Mouse (Mus musculus) adrenal gland, adult 18-20 months (tissue): ENCODE measurements around the gene Pdpn. TPM values are rescaled to one million over a fixed set of nuclear protein-coding genes. Genes with fewer than 3 reads are reported as not detected.

Experiments
- DNase-seq, 2 experiments: peaks; one replicate each; pipeline ENCODE4 v3.0.0; 2021 to 2022; ENCODE audit warnings: low spot score in 2 of 2
- total RNA-seq, 2 experiments: library from RNA; stranded (reverse); gene quantifications; 1 replicate in 1 of 2; 2 replicates in 1 of 2; pipeline ENCODE4 v1.2.3; 2021

Gene Pdpn
- total RNA-seq, 2 experiments from 2014 or later: 5.8 to 10.6 TPM

GRCm38 (mm10) chr4:143300113-143300688, 837 bp upstream of the Pdpn start:
- no peak for DNase-seq

DNA sequence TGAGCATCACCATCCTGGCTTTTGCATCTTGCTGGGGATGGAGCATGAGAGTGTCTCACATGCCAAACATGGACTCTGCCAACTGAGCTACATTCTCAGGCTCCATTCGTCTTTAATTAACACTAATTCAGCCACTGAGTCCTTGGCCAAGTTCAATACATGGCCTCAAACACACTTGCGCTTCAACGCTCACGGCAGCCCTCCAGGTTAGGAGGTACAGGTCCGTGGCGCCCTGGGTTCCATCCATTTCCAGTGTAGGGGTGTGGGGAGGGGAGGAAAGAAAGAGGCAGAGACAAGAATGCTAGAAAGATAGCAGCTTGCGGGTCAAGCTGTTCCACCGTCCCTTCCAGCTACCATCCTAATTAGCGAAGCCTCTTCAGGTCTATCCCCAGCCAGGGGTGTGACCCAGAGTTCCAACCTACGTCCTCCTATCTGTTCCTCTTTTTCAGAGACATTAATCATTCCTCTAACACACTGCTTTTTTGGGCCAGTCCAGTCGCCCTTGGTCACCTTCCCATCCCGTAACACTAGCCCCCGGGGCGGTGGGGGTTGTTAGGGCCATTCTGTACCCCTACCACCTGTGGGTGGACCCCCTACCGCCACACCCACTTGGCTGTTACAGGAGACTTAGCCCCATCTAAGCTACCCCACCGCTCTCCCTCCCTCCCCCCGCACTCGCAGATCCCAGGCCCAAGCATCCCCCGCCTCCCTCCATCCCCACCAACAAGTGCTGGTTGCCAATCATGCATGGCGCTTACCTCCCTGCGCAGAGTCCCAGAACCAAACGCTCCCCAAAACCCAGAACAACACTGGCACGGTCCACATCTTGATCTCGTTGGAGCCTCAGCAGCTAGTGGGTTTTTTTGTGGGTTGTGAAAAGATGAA, 691 bp downstream of the Pdpn start:
- no peak for DNase-seq

DNA sequence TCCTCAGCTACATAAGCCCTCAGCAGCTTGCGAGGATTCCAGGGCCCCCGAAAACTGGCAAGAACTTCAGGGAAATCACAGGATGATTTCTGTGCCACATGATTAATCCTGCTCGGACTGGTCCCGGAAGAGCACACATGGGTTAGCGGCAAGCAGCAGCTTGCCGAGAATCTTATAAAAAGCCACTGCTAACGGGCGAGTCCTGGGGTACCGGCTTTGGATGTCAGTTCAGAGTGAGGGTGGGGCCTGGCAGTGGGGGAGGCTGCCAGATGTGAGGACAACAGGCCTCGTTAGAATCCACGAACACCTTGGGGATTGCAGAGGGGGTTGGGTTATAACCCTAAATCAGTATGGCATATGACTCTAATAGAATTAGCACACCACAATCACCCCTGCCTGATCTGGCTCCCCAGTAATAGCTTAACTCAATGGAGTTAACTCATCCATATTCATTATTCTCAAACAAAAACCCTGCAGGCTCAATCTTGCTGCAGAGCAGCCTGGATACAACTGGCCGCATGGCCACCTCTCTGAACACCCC, 2.3 kb downstream of the Pdpn start:
- DNase-seq: no peak

GRCm38 (mm10) chr4:143296153-143296552, 3.2 kb downstream of the Pdpn start:
- DNase-seq: no peak

GRCm38 (mm10) chr4:143294324-143294723, 5.0 kb downstream of the Pdpn start:
- DNase-seq: no peak

GRCm38 (mm10) chr4:143288880-143289279, 10.5 kb downstream of the Pdpn start:
- DNase-seq: no peak

DNA sequence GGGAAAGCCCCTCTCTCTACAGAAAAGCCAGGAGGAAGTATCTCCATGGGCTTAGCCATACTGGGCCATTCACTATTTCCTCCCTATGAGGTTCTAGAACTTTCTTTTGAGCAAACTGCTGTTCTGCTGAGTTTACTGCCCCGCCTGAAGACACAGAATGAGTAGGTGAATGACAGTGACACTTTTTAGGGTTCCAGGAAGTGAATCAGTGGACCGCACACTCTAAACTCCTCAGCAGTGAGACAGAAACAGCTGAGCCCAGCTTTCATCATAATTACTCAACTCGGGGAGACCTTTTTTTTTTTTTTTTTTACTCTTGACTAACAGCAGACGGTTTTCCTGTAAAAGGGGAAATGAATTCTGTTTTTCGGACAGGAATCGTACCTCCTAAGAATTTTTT, 10.9 kb downstream of the Pdpn start:
- DNase-seq: no peak

GRCm38 (mm10) chr4:143287065-143287464, 12.3 kb downstream of the Pdpn start:
- DNase-seq: no peak

DNA sequence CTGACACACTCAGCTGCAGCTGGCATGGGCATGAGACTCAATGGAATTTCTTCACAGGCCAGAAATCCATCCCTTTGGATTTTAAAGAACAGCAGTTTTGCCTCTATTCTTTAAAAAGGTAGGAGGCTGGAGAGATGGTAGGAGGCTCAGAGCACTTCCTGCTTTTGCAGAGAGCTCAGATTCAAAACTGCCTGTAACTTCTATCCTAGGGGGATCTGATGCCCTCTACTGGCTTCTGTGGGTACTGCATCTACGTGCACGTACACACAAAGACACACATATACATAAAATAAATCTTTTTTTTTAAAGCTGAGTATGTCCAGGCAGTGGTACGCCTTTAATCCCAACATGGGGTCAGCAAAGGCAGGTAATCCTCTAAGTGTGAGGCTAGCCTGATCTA, 19.2 kb downstream of the Pdpn start:
- peak in 1 of 2 experiments; percentile 28 for DNase-seq

- no peak for DNase-seq
Observed at GRCm38 (mm10) chr4:143279661-143280060, 19.7 kb downstream of the Pdpn start.

DNA sequence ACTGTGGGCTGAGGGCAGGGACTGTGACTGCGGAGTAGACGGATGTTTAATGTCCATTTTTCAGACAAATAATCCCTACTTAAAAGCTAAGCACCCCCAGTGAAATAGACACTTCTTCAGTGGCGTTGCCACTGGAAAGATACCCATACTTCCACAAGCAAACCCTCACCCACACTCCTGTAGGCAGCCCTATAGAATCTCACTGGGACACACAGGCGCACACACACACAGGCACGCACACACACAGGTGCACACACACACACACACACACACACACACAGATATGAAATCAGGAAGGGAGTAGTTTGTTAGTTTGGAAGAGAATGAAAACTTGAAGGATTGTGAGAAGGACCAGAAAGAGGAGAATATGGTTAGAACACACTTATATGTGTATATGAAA, 20.3 kb downstream of the Pdpn start:
- DNase-seq: no peak

DNA sequence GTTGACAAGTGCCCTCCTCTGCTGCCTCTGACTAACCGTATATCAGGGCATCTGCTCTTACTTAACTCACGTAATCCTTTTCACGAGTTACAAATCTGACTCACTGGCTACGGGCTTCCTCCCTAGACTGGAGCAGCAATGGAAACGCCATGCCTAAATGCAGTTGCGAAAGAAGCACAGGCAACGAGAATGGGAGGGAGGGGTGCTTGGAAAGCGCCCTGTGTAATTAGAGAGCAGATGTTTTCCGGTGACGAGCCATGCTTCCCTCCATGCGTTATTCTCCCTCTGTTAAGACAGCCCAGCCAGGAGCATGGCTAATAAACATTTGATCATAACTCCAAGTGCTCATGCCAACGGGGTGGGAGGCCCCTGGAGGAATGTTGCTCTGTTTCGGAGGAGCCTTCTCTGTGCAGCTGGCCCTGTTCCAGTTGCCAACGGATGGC, 20.9 kb downstream of the Pdpn start:
- peak in 1 of 2 experiments; percentile 20 for DNase-seq

DNA sequence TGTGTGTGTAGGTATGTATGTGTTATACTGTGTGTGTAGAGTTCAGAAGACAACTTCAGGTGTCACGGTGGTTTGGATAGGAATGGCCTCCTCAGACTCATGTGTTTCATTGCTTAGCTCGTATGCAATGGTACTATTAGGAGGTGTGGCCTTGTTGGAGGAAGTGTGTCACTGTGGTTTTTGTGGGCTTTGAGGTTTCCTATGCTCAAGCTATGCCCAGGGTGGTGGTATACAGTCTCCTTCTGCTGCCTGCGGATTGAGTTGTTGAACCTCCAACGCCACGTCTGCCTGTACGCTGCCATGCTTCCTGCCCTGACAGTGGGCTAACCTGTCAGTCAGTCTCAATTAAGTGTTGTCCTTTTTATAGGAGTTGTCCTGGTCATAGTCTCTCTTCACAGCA, 22.0 kb downstream of the Pdpn start:
- DNase-seq: no peak

- no peak for DNase-seq
Observed at GRCm38 (mm10) chr4:143271571-143271970, 27.8 kb downstream of the Pdpn start.

DNA sequence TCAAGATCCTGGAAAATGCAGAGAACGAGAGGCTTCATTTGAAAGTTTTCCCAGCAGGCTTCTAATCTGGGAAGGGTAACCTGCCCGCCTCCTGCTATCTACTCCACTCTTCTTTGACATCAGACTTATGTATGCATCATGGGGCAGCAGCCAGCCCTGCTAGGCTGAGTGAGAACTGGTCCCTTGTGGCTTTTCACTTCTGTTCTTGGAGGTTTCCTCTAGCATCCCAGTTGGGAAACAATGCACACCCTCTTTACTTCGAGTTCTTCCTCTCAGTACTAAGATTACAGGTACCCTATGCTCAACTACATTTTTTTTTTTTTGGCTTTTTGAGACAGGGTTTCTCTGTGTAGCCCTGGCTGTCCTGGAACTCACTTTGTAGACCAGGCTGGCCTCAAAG, 28.5 kb downstream of the Pdpn start:
- DNase-seq: no peak

GRCm38 (mm10) chr4:143262696-143263095, 36.7 kb downstream of the Pdpn start:
- DNase-seq: no peak

DNA sequence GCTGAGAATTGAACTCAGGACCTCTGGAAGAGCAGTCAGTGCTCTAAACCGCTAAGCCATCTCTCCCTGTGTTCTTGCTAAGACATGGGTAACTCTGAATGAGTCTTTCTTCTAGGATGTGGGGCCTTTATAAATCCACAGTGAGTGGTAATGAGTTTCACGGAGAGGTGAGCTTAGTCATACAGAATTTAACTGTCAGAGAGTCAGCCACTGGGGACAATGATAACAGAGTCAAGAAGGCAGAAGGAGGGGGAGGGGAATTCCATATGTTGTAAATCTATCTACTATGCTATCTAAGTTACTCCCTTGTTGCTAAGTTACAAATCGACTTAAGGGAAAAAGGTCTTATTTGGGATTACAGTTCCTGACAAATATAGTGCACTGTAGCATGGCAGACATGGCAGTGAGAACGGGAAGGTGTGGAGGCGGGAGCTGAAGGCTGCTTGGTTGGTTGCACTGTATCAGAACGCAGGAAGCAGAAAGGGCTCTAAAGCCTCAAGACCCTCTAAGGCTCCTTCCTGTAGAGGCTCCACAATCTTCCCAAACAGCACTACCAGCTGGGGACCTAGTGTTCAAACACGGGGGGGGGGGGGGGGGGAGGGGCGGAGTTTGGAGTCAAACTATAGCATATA, 39.5 kb downstream of the Pdpn start:
- no peak for DNase-seq

- DNase-seq: peak; percentile 56 to 66
Observed at GRCm38 (mm10) chr4:143258517-143258916, 40.8 kb downstream of the Pdpn start.

- DNase-seq: no peak
Observed at GRCm38 (mm10) chr4:143257971-143258370, 41.4 kb downstream of the Pdpn start.

DNA sequence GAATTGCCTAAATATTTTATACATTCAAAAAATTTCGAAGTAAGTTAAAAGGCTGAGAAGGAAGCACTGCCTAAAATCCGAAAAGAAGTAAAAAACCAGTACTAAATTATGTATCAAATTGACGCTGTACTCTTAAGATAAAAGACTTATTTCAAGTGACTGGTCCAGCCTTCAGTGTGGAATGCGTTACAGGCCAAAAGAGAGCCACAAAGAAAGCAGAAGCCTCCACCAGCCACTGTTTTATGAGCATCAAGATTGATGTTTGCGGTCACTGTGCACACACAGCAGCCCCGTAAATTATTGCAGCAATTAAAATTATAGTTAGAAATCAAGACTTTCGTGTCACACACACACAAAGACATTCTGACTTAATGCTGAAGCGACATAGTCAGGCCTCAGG, 43.8 kb downstream of the Pdpn start:
- no peak for DNase-seq

- no peak for DNase-seq
Observed at GRCm38 (mm10) chr4:143253356-143253755, 46.0 kb downstream of the Pdpn start.

GRCm38 (mm10) chr4:143248050-143248449, 51.3 kb downstream of the Pdpn start:
- DNase-seq: no peak
